Mouse (Mus musculus) liver, adult 2 months (tissue): Measurements from ENCODE around the gene Pik3ip1. TPM values are rescaled to one million over a fixed set of nuclear protein-coding genes. Genes with fewer than 3 reads are reported as not detected.

Source experiments
- DNase-seq: peaks from one replicate; pipeline ENCODE4 v3.0.0-alpha.2; 2011; ENCODE audit warnings: low read depth, low spot score; ENCODE audit errors: extremely low read depth
- H3K27ac ChIP-seq: fragments of 200-500 bp; replicated peaks from 2 replicates; pipeline ENCODE4 v1.5.1; 2012; ENCODE audit warnings: low read depth, mild to moderate bottlenecking, control low read depth, inconsistent platforms, low read length; ENCODE audit not compliant: insufficient read depth
- H3K27me3 ChIP-seq: fragments of 200-500 bp; 2 replicates; pipeline ENCODE4 v1.6.1; 2012; ENCODE audit warnings: mild to moderate bottlenecking, moderate library complexity, low read length, inconsistent platforms; ENCODE audit not compliant: control insufficient read depth, insufficient read depth
- H3K36me3 ChIP-seq: fragments of 200-500 bp; 2 replicates; pipeline ENCODE4 v1.6.1; 2012; ENCODE audit warnings: low read length, inconsistent platforms; ENCODE audit not compliant: control insufficient read depth, insufficient read depth
- H3K4me1 ChIP-seq: fragments of 200-500 bp; 2 replicates; pipeline ENCODE4 v1.6.1; 2011; ENCODE audit warnings: low read length; ENCODE audit not compliant: control insufficient read depth, insufficient read depth
- H3K4me3 ChIP-seq: fragments of 200-500 bp; 2 replicates; pipeline ENCODE4 v1.5.1; 2011; ENCODE audit warnings: low read depth, mild to moderate bottlenecking, control low read depth, low read length, moderate library complexity; ENCODE audit not compliant: insufficient read depth
- H3K79me2 ChIP-seq: fragments of 200-500 bp; 2 replicates; pipeline ENCODE4 v1.6.1; 2012; ENCODE audit warnings: inconsistent platforms, mild to moderate bottlenecking, low read length, moderate library complexity; ENCODE audit not compliant: control insufficient read depth, insufficient read depth
- H3K9ac ChIP-seq: fragments of 200-500 bp; 2 replicates; pipeline ENCODE4 v1.6.1; 2012; ENCODE audit warnings: low read depth, mild to moderate bottlenecking, control low read depth, inconsistent platforms, low read length
- CTCF ChIP-seq: fragments of 200-500 bp; IDR thresholded peaks from 2 replicates; pipeline ENCODE4 v1.5.1; 2011; ENCODE audit warnings: low read depth, low read length, control low read depth
- POLR2A ChIP-seq: fragments of 200-500 bp; IDR thresholded peaks from 2 replicates; pipeline ENCODE4 v1.6.1; 2011; ENCODE audit warnings: low read length, control low read depth; ENCODE audit not compliant: insufficient read depth; ENCODE audit errors: extremely low read depth
- WGBS: fragments of 180-500 bp; shearing (Covaris S2); methylation state at CpG from one replicate; pipeline ENCODE4 v1.1.7; 2018; 5-methylcytosine and 5-hydroxymethylcytosine counted together
- polyA plus RNA-seq: library from polyadenylated mRNA; depleted of rRNA; stranded (reverse); fragments of >200 nt; gene quantifications from 2 replicates; pipeline ENCODE4 v1.2.3, GENCODE M21; 2012; rRNA removed
- total RNA-seq: library from RNA; depleted of rRNA; stranded (reverse); fragments of >200 nt; gene quantifications from 2 replicates; pipeline ENCODE4 v1.2.3, GENCODE M21; 2014; rRNA removed

Pik3ip1 gene
- total RNA-seq (0.67 and 0.83 TPM in 2 replicates), polyA plus RNA-seq (0.59 and 0.77 TPM in 2 replicates)

DNA sequence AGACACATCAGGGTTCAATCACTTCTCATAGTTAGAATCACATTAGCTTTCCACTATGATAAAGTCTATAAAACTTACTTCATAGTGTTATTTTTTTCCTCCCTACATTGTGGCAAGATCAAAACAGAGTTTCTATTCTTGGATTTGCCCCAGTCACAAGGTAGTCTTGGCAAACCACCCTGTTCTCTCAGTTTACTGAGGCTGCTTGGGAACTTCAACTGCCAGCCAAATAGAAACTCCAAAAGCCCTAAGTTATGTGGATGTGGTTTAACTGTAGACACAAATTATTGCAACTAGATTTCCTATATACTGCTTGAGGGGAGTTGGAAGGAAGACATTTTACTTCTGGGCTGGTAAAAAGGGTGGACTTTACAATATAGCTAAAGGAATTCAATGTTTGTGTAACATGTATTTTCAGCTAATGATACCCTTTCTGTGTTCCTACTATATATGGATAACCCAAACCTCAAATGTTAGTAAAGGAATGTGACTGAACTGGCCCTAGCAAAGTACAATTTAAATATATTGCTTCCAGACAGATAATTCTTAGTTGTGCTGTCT is at the start of gene Pik3ip1:
Gene Pik3ip1, plus strand, starts transcription at position 511 of the 561 bp plus-strand sequence.
- H3K27me3 ChIP-seq, result peaks cover 6% of the 10 kb centered on the region
- TF ChIP-seq CTCF, result no peak
- no peak for TF ChIP-seq POLR2A
- peak within 1 kb of the TSS; percentile 51 for H3K9ac ChIP-seq
- no peaks in the 10 kb centered on the region for H3K36me3 ChIP-seq
- DNase-seq, result no peak
- H3K4me1 ChIP-seq, result peaks cover 3% of the 10 kb centered on the region; the same call in 1 of the 2 replicates
- H3K27ac ChIP-seq, result no peak within 1 kb of the TSS
- H3K4me3 ChIP-seq, result peak within 1 kb of the TSS; percentile 48
- H3K79me2 ChIP-seq, result no peaks in the 10 kb centered on the region

GRCm38 (mm10) chr11:3282887-3283286 is 47.3 kb upstream of the Pik3ip1 start:
- no peak overlapping the region for H3K27ac ChIP-seq
- TF ChIP-seq CTCF (no peak), POLR2A (no peak)
- 94% methylated on average over 6 of the region's 6 CpGs for WGBS
- H3K79me2 ChIP-seq, result no peaks in the 10 kb centered on the region
- H3K4me3 ChIP-seq, result no peak overlapping the region
- DNase-seq, result no peak
- H3K27me3 ChIP-seq, result no peaks in the 10 kb centered on the region
- H3K4me1 ChIP-seq, result no peaks in the 10 kb centered on the region
- H3K36me3 ChIP-seq, result no peaks in the 10 kb centered on the region
- no peak overlapping the region for H3K9ac ChIP-seq

DNA sequence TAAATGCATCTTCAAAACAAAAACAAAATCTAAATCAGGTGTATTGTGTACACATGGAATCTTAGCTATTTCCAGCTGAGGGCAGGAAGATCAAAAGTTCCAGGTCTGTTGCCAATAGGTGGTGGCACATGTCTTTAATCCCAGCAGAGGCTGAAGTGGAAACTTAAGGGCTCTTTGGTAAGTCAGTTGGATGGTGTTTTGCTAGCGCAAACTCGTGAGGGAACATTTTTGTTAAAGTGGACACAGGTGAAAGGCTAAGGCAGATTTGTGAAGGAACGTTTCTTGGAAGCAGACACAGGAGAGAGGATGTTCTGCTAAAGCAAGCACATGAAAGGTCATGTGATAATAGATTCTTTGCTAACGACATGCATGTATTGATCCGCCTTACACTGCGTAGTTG is 46.6 kb upstream of the Pik3ip1 start:
- Histone ChIP-seq H3K9ac (no peak overlapping the region), H3K79me2 (no peaks in the 10 kb centered on the region), H3K27ac (no peak overlapping the region), H3K27me3 (no peaks in the 10 kb centered on the region), H3K4me3 (no peak overlapping the region), H3K4me1 (no peaks in the 10 kb centered on the region), H3K36me3 (no peaks in the 10 kb centered on the region)
- TF ChIP-seq CTCF (no peak), POLR2A (no peak)
- DNase-seq, result no peak
- 90% methylated on average over 6 of the region's 6 CpGs for WGBS

DNA sequence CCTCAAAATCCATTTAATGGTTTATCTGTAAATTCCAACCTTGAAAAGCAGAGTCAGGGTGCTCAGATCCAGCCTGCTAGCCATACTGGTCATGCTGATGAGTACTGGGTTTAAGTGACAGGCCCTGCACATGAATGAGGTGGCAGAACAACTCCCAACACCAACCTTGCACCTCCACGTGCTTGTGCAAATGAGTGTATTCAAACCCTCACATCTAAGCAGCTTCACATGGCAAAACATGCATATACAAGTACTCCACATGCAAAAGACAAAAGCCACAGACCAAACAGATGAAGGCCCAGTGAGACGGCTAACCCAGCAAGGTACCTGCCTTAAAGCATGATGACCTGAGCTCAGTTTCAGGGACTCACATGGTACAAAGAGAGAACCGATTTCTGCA is 44.3 kb upstream of the Pik3ip1 start:
- peaks cover 2% of the 10 kb centered on the region for H3K4me1 ChIP-seq
- no peak for DNase-seq
- H3K4me3 ChIP-seq, result no peak overlapping the region
- no peaks in the 10 kb centered on the region for H3K79me2 ChIP-seq
- H3K27me3 ChIP-seq, result no peaks in the 10 kb centered on the region
- TF ChIP-seq CTCF, result no peak
- TF ChIP-seq POLR2A, result no peak
- no peaks in the 10 kb centered on the region for H3K36me3 ChIP-seq
- H3K9ac ChIP-seq, result no peak overlapping the region
- H3K27ac ChIP-seq, result no peak overlapping the region
- 84% methylated on average over 3 of the region's 3 CpGs for WGBS

- Histone ChIP-seq H3K27me3 (no peaks in the 10 kb centered on the region), H3K4me3 (no peak overlapping the region), H3K36me3 (no peaks in the 10 kb centered on the region), H3K9ac (no peak overlapping the region), H3K79me2 (peaks cover 3% of the 10 kb centered on the region; the same call in 1 of the 2 replicates), H3K4me1 (peaks cover 2% of the 10 kb centered on the region), H3K27ac (no peak overlapping the region)
- peak; percentile 65 for DNase-seq
- TF ChIP-seq CTCF (no peak), POLR2A (no peak)
- 21% methylated on average over 6 of the region's 6 CpGs for WGBS
Measured at GRCm38 (mm10) chr11:3287131-3287530, 43.1 kb upstream of the Pik3ip1 start.

DNA sequence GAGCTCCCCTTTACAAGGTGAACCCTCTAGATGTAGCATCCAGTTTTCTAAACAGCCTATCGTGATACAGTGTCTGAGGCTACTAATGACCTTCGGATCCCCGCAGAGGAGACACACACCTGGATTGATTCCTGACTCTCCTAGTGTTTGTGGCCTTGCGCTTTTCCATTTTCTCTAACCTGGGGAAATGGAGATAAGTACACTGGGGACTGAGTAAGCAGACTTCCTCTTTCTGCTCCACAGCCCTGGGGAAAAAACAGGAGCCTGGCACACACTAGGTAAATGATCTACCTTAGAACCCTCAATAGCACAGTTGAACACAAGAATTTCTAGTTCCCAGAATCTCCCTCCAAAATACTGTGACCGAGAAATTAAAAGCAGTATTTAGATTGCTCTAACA is 42.3 kb upstream of the Pik3ip1 start:
- TF ChIP-seq POLR2A, result no peak
- no peak for TF ChIP-seq CTCF
- H3K4me1 ChIP-seq, result peaks cover 2% of the 10 kb centered on the region
- no peak overlapping the region for H3K9ac ChIP-seq
- no peak overlapping the region for H3K27ac ChIP-seq
- H3K27me3 ChIP-seq, result no peaks in the 10 kb centered on the region
- no peak for DNase-seq
- no peaks in the 10 kb centered on the region for H3K36me3 ChIP-seq
- H3K79me2 ChIP-seq, result peaks cover 3% of the 10 kb centered on the region; the same call in 1 of the 2 replicates
- 53% methylated on average over 5 of the region's 5 CpGs for WGBS
- no peak overlapping the region for H3K4me3 ChIP-seq
